Mouse (Mus musculus) embryonic fibroblast, embryonic 13.5 days (primary cell): ENCODE measurements around the gene Chst11. TPM values are rescaled to one million over a fixed set of nuclear protein-coding genes. Genes with fewer than 3 reads are reported as not detected.

Experiments
- H3K27ac ChIP-seq: 2 replicates; pipeline ENCODE4 v1.5.1; 2012; ENCODE audit warnings: low read length, control low read depth, inconsistent platforms; ENCODE audit not compliant: insufficient read depth
- H3K4me1 ChIP-seq: 2 replicates; pipeline ENCODE4 v1.6.1; 2011; ENCODE audit warnings: low read length; ENCODE audit not compliant: control insufficient read depth, insufficient read depth
- H3K4me3 ChIP-seq: 2 replicates; pipeline ENCODE4 v1.5.1; 2011; ENCODE audit warnings: mild to moderate bottlenecking, control low read depth, low read length; ENCODE audit not compliant: insufficient read depth
- CTCF ChIP-seq: IDR thresholded peaks from 2 replicates; pipeline ENCODE4 v1.5.1; 2011; ENCODE audit warnings: mild to moderate bottlenecking, control low read depth, low read length, moderate library complexity, borderline replicate concordance; ENCODE audit not compliant: insufficient read depth
- POLR2A ChIP-seq: IDR thresholded peaks from 2 replicates; pipeline ENCODE4 v1.6.1; 2011; ENCODE audit warnings: low read depth, mild to moderate bottlenecking, control low read depth, low read length, moderate library complexity
- polyA plus RNA-seq: library from polyadenylated mRNA; stranded (reverse); fragments of >200 nt; gene quantifications from 2 replicates; pipeline ENCODE4 v1.2.4, GENCODE M21; 2011; ENCODE audit warnings: low read depth; ENCODE audit not compliant: missing spikeins, insufficient read length

Gene Chst11
- polyA plus RNA-seq, 1 experiment = 12.9 TPM

DNA sequence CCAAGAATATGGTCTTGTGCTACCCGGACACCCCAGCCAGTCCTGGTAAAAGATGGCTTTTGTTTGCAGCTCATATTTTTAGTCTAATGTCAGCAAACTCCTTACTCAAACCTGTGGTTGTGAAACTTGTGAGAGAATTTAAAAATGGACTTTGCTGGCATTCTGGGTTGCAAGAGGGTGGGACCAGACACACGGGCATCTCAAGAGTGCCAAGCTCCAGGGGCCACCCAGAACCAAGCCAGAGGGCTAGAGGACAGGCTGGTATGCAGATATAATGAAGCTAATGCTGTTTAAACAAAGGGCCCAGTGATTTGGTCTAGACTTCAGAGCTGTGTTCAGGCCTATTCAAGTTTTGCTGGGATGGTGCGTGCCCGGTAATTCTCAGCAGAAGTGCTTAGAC, 2.1 kb downstream of the Chst11 start:
- Histone ChIP-seq H3K4me1 (peaks cover 9% of the 10 kb centered on the region; the same call in 1 of the 2 replicates), H3K4me3 (peak overlapping the region; percentile 19), H3K27ac (no peak overlapping the region)
- TF ChIP-seq CTCF = no peak
- TF ChIP-seq POLR2A = no peak

GRCm38 (mm10) chr10:82989418-82990025, 4.2 kb downstream of the Chst11 start:
- Histone ChIP-seq H3K4me3 (no peak overlapping the region), H3K4me1 (peaks cover 9% of the 10 kb centered on the region; the same call in 1 of the 2 replicates), H3K27ac (no peak overlapping the region)
- TF ChIP-seq POLR2A = no peak
- no peak for TF ChIP-seq CTCF

DNA sequence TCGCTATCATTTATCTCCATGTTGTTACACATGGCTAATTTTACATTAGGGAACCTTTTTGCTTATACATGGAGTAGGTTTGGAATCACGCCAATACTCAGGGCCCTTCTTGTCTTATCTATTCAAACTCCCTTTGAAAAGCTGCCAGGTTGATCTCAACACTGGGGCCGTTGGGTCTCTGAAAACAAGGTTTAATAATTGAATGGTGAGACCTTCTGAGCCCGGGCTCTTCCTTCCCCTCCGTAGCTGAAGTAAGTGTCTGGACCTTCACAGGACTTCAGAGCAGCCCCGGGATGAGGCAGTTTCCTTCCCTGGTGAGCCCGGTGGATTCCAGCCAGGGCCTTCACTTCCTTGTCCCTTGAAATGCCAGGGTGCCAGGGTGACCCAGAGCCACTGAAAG, 5.6 kb downstream of the Chst11 start:
- no peak for TF ChIP-seq CTCF
- no peak for TF ChIP-seq POLR2A
- H3K4me1 ChIP-seq = peaks cover 9% of the 10 kb centered on the region; the same call in 1 of the 2 replicates
- no peak overlapping the region for H3K4me3 ChIP-seq
- no peak overlapping the region for H3K27ac ChIP-seq

GRCm38 (mm10) chr10:82991756-82992519, 6.6 kb downstream of the Chst11 start:
- no peak for TF ChIP-seq POLR2A
- TF ChIP-seq CTCF = no peak
- Histone ChIP-seq H3K27ac (no peak overlapping the region), H3K4me3 (no peak overlapping the region), H3K4me1 (peaks cover 6% of the 10 kb centered on the region; the same call in 1 of the 2 replicates)

DNA sequence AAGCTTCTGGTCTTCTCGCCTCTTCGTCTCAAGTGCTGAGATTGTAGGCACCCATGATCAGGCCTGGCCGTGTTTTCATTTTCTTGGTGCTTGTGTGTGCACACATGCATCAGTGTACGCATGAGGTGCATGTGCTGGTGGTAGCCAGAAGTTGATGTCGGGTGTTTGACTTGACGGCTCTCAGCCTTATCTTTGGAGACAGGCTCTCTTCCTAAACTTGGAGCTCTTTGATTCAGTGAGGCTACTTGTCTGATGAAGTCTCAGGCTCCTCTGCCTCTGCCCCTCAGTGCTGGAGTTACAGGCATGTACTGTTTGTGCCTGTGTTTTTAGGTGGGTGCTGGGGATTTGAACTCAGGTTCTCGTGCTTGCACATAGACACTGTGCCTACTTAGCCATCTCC, 9.0 kb downstream of the Chst11 start:
- H3K4me3 ChIP-seq = no peak overlapping the region

DNA sequence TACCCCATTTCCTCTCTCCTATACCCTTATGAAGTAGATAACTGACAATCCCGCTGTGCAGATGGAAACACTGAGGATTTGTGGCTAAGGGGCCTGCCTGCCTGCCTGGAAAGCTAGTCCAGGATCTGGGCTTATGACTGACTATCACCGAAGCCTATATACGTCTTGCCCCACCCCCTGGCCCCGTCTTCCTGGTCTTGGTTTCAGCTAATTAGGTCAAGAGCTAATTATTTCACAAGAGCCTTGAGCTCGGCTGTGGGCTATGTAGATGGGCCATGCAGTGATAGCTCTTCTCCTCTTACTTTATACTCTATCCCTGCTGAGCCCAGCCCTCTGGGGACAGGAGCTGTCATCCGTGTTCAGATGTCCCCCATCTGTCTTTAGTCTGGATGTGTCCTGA, 12.2 kb downstream of the Chst11 start:
- Histone ChIP-seq H3K27ac (no peak overlapping the region), H3K4me1 (no peaks in the 10 kb centered on the region), H3K4me3 (no peak overlapping the region)
- TF ChIP-seq POLR2A = no peak
- TF ChIP-seq CTCF = no peak

More for the DNA sequence above, 9.0 kb downstream of the Chst11 start:
- 0 out of 2 replicates have a peak, but pooled peaks cover 4% of the 10 kb centered on the region for H3K4me1 ChIP-seq
- TF ChIP-seq CTCF (no peak), POLR2A (no peak)
- H3K27ac ChIP-seq = no peak overlapping the region

GRCm38 (mm10) chr10:83000169-83000568, 14.9 kb downstream of the Chst11 start:
- no peaks in the 10 kb centered on the region for H3K4me1 ChIP-seq
- no peak overlapping the region for H3K27ac ChIP-seq
- no peak overlapping the region for H3K4me3 ChIP-seq
- TF ChIP-seq CTCF = no peak
- no peak for TF ChIP-seq POLR2A

DNA sequence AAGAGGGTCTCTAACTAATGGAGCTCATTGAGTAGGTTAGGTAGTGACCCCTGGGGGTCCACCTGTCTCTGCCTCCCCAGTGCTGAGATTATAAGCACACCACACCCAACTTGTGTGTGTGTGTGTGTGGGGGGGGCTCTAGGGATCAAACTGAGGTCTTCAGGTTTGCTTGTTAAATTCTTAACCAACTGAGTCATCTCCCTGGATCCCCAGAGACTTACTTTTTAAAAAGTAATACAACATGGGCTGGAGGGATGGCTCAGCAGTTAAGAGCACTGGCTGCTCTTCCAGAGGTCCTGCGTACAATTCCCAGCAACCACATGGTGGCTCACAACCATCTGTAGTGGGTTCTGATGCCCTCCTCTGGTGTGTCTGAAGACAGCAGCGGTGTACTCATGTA, 15.4 kb downstream of the Chst11 start:
- TF ChIP-seq CTCF (no peak), POLR2A (no peak)
- H3K4me3 ChIP-seq = no peak overlapping the region
- no peak overlapping the region for H3K27ac ChIP-seq
- no peaks in the 10 kb centered on the region for H3K4me1 ChIP-seq

- H3K4me3 ChIP-seq = no peak overlapping the region
- H3K4me1 ChIP-seq = no peaks in the 10 kb centered on the region
- H3K27ac ChIP-seq = no peak overlapping the region
- TF ChIP-seq CTCF (no peak), POLR2A (no peak)
Observed at GRCm38 (mm10) chr10:83003899-83004298, 18.6 kb downstream of the Chst11 start.

DNA sequence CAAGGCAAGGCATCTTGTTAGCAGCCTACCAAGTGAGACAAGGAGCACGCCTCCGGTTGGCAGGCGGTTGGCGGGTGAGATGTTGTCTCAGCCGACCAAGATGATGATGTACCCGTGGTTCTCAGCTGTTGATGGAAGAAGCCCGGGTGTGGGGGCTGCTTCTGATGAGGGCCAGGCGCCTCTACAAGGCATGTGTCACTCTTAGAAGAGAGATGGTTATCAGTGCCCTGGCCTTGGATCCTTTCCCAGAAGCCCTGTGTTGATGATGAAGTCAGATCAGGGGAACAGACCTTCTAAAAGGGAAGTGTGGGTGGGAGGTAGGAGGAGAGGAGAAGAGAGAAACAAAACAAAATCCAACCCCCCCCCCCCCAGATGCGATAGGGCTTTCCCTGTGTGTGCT, 19.1 kb downstream of the Chst11 start:
- Histone ChIP-seq H3K4me1 (no peaks in the 10 kb centered on the region), H3K27ac (no peak overlapping the region), H3K4me3 (no peak overlapping the region)
- TF ChIP-seq CTCF (no peak), POLR2A (no peak)
